Mouse (Mus musculus) small intestine, adult 2 months (tissue): ENCODE measurements at regions not wholly inside any gene's neighbourhood (a gene's known extent, or its start where the extent isn't known, plus 50 kb on each side); places are given as distances from the start of the nearest gene placed in this dataset.
"Not testable (repeated sequence)": the region's sequence is repeated elsewhere in the genome, so short reads cannot be mapped to it uniquely, and the experiment has no call there.

Source experiments
- H3K27ac ChIP-seq: fragments of 200-500 bp; 2 replicates; pipeline ENCODE4 v1.5.1; 2012; ENCODE audit warnings: low read depth, low read length, control low read depth, inconsistent platforms; ENCODE audit not compliant: insufficient read depth
- H3K27me3 ChIP-seq: fragments of 200-500 bp; 2 replicates; pipeline ENCODE4 v1.6.1; 2012; ENCODE audit warnings: mild to moderate bottlenecking, moderate library complexity, low read length, inconsistent platforms; ENCODE audit not compliant: control insufficient read depth, insufficient read depth
- H3K36me3 ChIP-seq: fragments of 200-500 bp; 2 replicates; pipeline ENCODE4 v1.6.1; 2012; ENCODE audit warnings: mild to moderate bottlenecking, low read length, control low read depth, inconsistent platforms; ENCODE audit not compliant: control insufficient read depth, insufficient read depth
- H3K4me1 ChIP-seq: fragments of 200-500 bp; 2 replicates; pipeline ENCODE4 v1.6.1; 2012; ENCODE audit warnings: low read length, inconsistent platforms, mixed read lengths; ENCODE audit not compliant: control insufficient read depth, insufficient read depth, insufficient read length
- H3K4me3 ChIP-seq: fragments of 200-500 bp; 2 replicates; pipeline ENCODE4 v1.5.1; 2012; ENCODE audit warnings: low read depth, mild to moderate bottlenecking, control low read depth, inconsistent platforms, low read length, moderate library complexity
- CTCF ChIP-seq: fragments of 200-500 bp; IDR thresholded peaks from 2 replicates; pipeline ENCODE4 v1.5.1; 2012; ENCODE audit warnings: low read depth, mild to moderate bottlenecking, control low read depth, inconsistent platforms, low read length, moderate library complexity, mixed read lengths; ENCODE audit not compliant: insufficient replicate concordance, insufficient read length; ENCODE audit errors: extremely low read depth
- POLR2A ChIP-seq: fragments of 200-500 bp; IDR thresholded peaks from 2 replicates; pipeline ENCODE4 v1.6.1; 2012; ENCODE audit warnings: low read depth, mild to moderate bottlenecking, control low read depth, inconsistent platforms, low read length, moderate library complexity
- WGBS: fragments of 180-500 bp; shearing (Covaris S2); methylation state at CpG from one replicate; pipeline ENCODE4 v1.1.7; 2018; 5-methylcytosine and 5-hydroxymethylcytosine counted together

DNA sequence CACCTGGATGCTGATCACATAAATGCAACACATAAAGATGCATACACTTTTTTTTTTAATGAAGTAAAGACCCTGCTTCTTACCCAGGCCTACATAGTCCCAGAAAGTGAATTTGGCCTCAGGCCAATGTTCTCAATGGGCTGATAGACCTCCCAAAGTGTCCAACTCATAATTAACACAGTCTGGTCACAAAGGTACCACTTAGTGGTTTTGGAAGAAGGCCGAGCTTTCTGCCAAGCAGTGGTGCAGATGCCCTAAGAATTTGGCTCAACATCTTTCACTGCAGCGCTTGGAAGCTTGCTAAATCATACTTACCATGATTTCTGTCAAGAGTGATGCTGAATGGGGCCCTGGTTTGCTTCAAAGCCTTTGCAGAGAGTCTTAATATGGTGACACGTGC is 706.4 kb upstream of the Rag2 start:
- H3K27ac ChIP-seq = no peak overlapping the region
- H3K27me3 ChIP-seq = no peaks in the 10 kb centered on the region
- H3K4me3 ChIP-seq = no peak overlapping the region
- WGBS = 73% methylated on average over 3 of the region's 3 CpGs
- no peak for TF ChIP-seq POLR2A
- TF ChIP-seq CTCF = no peak
- no peaks in the 10 kb centered on the region for H3K4me1 ChIP-seq
- no peaks in the 10 kb centered on the region for H3K36me3 ChIP-seq

DNA sequence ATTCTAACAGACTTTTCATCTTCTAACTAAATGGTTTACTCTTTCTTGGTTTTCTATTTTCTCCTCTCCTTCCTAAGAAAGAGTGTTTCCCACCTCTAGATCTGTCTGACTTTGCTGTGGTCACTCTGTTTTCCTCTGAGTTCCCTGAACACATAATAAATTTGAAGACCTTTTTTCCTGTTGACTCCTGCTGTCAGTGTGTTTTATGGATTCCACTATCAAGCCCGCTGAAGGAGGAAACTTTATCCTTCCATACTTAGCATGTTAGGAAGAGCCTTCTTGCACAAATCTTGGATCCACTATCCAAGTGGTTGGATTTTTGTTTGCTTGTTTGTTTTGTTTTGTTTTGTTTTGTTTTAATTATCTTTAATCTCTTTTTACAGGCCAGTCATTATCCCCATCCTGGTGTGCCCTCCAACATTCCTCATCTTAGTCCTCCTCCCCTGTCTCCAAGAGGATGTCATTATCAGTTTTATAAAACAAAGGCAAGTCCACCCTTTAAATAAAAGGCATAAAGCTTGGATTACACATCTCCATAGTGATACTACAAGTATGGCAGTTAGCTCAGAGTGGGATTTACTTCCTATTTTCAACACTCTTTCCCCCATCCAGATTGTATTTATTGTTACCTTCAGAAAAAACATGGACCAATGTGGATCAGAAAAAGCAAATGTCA is 704.8 kb upstream of the Rag2 start:
- 64% methylated on average over 1 of the region's 1 CpGs for WGBS
- TF ChIP-seq CTCF = no peak
- no peak for TF ChIP-seq POLR2A
- Histone ChIP-seq H3K27me3 (no peaks in the 10 kb centered on the region), H3K36me3 (no peaks in the 10 kb centered on the region), H3K27ac (no peak overlapping the region), H3K4me3 (no peak overlapping the region), H3K4me1 (no peaks in the 10 kb centered on the region)

DNA sequence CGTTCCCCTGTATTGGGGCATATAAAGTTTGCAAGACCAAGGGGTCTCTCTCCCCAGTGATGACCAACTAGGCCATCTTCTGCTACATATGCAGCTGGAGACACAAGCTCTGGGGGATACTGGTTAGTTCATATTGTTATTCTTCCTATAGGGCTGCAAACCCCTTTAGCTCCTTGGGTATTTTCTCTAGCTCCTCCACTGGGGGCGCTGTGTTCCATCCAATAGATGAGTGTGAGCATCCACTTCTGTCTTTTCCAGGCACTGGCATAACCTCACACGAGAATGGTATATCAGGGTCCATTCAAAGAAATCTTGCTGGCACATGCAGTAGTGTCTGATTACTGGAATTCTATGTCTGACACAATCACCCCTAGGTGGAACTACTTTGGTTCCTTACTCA is 675.9 kb upstream of the Rag2 start:
- H3K27ac ChIP-seq, H3K4me3 ChIP-seq, H3K36me3 ChIP-seq, H3K27me3 ChIP-seq, H3K4me1 ChIP-seq: not testable (repeated sequence)
- WGBS = 42% methylated on average over 3 of the region's 3 CpGs

DNA sequence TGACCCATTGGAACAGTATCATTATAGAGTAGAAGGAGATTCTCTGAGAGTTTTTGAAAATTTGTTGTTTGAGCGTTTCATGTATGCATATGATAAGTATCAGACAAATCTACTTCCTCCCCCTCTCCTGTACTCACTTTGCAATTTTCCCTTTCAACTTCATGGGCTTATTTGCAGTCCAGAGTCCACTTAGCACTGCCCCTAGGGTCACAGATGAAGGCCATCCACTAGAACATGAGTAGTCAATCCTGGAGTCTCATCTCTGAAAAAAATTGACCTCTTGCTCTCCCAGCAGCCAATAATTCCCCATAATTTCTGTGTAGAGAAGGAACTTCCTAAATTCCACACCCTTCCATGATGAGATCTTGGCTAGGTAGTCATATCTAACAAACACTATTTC is 665.1 kb upstream of the Rag2 start:
- Histone ChIP-seq H3K4me1 (no peaks in the 10 kb centered on the region), H3K27me3 (no peaks in the 10 kb centered on the region), H3K27ac (no peak overlapping the region), H3K36me3 (no peaks in the 10 kb centered on the region), H3K4me3 (no peak overlapping the region)
- WGBS = 69% methylated on average over 1 of the region's 1 CpGs
- TF ChIP-seq CTCF (no peak), POLR2A (no peak)

DNA sequence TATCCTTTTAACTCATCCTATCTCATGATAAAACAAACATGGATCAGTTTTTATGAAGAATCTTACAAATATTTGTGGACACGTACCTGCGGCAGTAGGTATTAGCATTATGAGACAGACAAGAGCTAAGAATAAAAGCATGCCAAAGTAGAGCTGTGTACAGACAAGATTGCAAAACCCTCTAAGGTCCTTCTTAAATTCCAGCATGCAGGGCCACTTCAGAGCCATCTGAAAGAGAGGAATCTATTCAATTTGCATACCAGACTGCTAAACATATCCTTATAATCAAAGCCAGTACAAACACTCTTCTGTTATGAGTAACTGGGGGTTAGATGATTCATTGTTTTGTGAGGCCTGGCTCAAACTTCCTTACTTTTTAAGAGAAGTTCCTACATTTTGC is 659.9 kb upstream of the Rag2 start:
- Histone ChIP-seq H3K27ac (no peak overlapping the region), H3K4me3 (no peak overlapping the region), H3K36me3 (no peaks in the 10 kb centered on the region), H3K27me3 (no peaks in the 10 kb centered on the region), H3K4me1 (no peaks in the 10 kb centered on the region)
- no peak for TF ChIP-seq CTCF
- no peak for TF ChIP-seq POLR2A
- WGBS = 96% methylated on average over 2 of the region's 2 CpGs

DNA sequence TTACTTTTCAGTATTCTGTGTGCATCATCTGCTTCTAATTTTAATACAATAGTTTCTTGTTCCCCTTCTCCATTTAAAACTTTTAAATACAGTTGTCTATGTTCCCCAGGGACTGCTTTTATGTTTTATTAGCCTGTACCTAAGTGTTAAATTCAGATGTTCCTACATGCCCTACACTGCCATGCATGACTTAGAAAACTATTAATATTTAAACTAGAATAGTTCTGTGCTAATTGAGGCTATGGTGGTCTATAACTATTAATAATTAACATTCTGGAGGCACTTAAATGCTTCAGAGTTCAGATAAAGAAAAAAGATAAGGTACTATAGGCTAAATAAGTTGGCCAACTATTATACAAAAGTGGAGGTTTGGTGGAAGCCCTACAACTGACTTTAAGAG is 647.3 kb upstream of the Rag2 start:
- TF ChIP-seq POLR2A (no peak), CTCF (no peak)
- H3K27me3 ChIP-seq = no peaks in the 10 kb centered on the region

DNA sequence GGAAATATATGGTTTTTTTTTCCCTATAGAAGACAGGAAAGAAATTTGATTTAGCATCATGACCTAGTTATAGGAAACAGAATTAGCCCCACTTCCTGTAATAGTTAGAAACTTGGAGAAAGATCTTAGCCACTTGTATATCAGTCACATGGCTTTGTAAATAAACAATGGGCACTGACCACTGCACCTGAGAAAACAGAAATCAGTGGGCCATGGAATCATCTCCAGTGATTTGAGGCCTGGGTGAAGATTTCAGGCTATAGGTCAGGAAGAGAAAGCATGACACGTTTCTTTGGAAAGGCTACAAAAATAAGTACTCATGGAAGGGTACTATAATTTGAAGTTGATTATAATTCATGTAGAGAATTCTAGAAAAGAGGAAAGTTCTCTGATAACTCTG is 642.2 kb upstream of the Rag2 start:
- H3K27me3 ChIP-seq = no peaks in the 10 kb centered on the region
- TF ChIP-seq CTCF (no peak), POLR2A (no peak)
- H3K36me3 ChIP-seq = no peaks in the 10 kb centered on the region
- H3K27ac ChIP-seq = no peak overlapping the region
- no peaks in the 10 kb centered on the region for H3K4me1 ChIP-seq
- 49% methylated on average over 1 of the region's 1 CpGs for WGBS
- H3K4me3 ChIP-seq = no peak overlapping the region

More for the DNA sequence above, 647.3 kb upstream of the Rag2 start:
- H3K4me3 ChIP-seq = no peak overlapping the region
- H3K36me3 ChIP-seq = no peaks in the 10 kb centered on the region
- H3K27ac ChIP-seq = no peak overlapping the region
- H3K4me1 ChIP-seq = no peaks in the 10 kb centered on the region

DNA sequence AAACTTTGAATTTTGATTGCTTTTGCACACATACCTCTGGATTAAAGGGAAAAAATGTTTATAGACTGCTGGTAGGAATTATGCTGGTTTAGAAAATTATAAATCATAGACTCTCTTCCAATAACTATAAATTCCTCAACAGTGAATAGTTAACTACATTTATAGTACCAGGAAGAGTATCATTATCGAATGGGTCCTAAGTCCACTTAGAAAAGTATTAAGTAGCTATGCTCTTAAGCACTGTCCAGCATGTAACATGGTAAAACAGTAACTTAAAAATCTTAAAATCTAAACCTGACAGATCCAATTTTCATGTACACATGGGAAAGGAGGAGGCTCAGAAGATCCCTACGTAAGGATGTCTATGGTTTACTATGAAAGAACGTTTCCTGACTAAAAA is 609.2 kb upstream of the Rag2 start:
- Histone ChIP-seq H3K4me3 (no peak overlapping the region), H3K27ac (no peak overlapping the region), H3K4me1 (no peaks in the 10 kb centered on the region), H3K36me3 (no peaks in the 10 kb centered on the region), H3K27me3 (no peaks in the 10 kb centered on the region)
- WGBS = 34% methylated on average over 3 of the region's 3 CpGs
- TF ChIP-seq CTCF (no peak), POLR2A (no peak)
